Mouse (Mus musculus): ENCODE data around the gene Stap1. TPM values are rescaled to one million over a fixed set of nuclear protein-coding genes. Genes with fewer than 3 reads are reported as not detected.

Stap1 gene
- polyA plus RNA-seq, 1 experiment: 0.97 TPM

GRCm38 (mm10) chr5:86098988-86099387, 27.4 kb downstream of the Stap1 start:
- no peaks in the 10 kb centered on the region for H3K27me3 ChIP-seq (replicated peaks; ENCODE audit: control insufficient read depth, insufficient read depth, low read length)
- no peaks in the 10 kb centered on the region for H3K4me1 ChIP-seq (ENCODE audit: control insufficient read depth, insufficient read depth, low read length)
- no peak overlapping the region for H3K27ac ChIP-seq (ENCODE audit: insufficient read depth, low read depth, low read length)
- no peaks in the 10 kb centered on the region for H3K36me3 ChIP-seq (ENCODE audit: control insufficient read depth, insufficient read depth, low read length)
- WGBS: 79% methylated on average over 3 of the region's 3 CpGs
- DNase-seq: no peak
- TF ChIP-seq CTCF (conservative IDR thresholded peaks at IDR 0.05; ENCODE audit: insufficient read depth, insufficient read length, low read depth, low read length) (no peak), POLR2A (IDR thresholded peaks at IDR 0.05; ENCODE audit: low read depth, low read length) (no peak)
- no peak overlapping the region for H3K4me3 ChIP-seq (ENCODE audit: insufficient read depth, low read depth, low read length)

- no peaks in the 10 kb centered on the region for H3K27me3 ChIP-seq (replicated peaks; ENCODE audit: control insufficient read depth, insufficient read depth, low read length)
- no peak overlapping the region for H3K4me3 ChIP-seq (ENCODE audit: insufficient read depth, low read depth, low read length)
- no peak overlapping the region for H3K27ac ChIP-seq (ENCODE audit: insufficient read depth, low read depth, low read length)
- no peaks in the 10 kb centered on the region for H3K36me3 ChIP-seq (ENCODE audit: control insufficient read depth, insufficient read depth, low read length)
- no peak for TF ChIP-seq CTCF (conservative IDR thresholded peaks at IDR 0.05; ENCODE audit: insufficient read depth, insufficient read length, low read depth, low read length)
- TF ChIP-seq POLR2A (IDR thresholded peaks at IDR 0.05; ENCODE audit: low read depth, low read length): no peak
- no peaks in the 10 kb centered on the region for H3K4me1 ChIP-seq (ENCODE audit: control insufficient read depth, insufficient read depth, low read length)
- DNase-seq: no peak
- WGBS: 80% methylated on average over 3 of the region's 3 CpGs
Measured at GRCm38 (mm10) chr5:86100621-86101020, 29.1 kb downstream of the Stap1 start.

GRCm38 (mm10) chr5:86102176-86102575, 30.6 kb downstream of the Stap1 start:
- no peak for TF ChIP-seq CTCF (conservative IDR thresholded peaks at IDR 0.05; ENCODE audit: insufficient read depth, insufficient read length, low read depth, low read length)
- Histone ChIP-seq H3K36me3 (ENCODE audit: control insufficient read depth, insufficient read depth, low read length) (no peaks in the 10 kb centered on the region), H3K27ac (ENCODE audit: insufficient read depth, low read depth, low read length) (no peak overlapping the region), H3K4me1 (ENCODE audit: control insufficient read depth, insufficient read depth, low read length) (no peaks in the 10 kb centered on the region), H3K27me3 (replicated peaks; ENCODE audit: control insufficient read depth, insufficient read depth, low read length) (no peaks in the 10 kb centered on the region), H3K4me3 (ENCODE audit: insufficient read depth, low read depth, low read length) (no peak overlapping the region)
- no peak for DNase-seq
- 100% methylated on average over 2 of the region's 2 CpGs for WGBS

- H3K4me3 ChIP-seq (ENCODE audit: insufficient read depth, low read depth, low read length): no peak overlapping the region
- no peak for DNase-seq
- no peaks in the 10 kb centered on the region for H3K36me3 ChIP-seq (ENCODE audit: control insufficient read depth, insufficient read depth, low read length)
- whole genome bisulfite sequencing: 74% methylated on average over 2 of the region's 2 CpGs
- TF ChIP-seq POLR2A (IDR thresholded peaks at IDR 0.05; ENCODE audit: low read depth, low read length) (no peak), CTCF (conservative IDR thresholded peaks at IDR 0.05; ENCODE audit: insufficient read depth, insufficient read length, low read depth, low read length) (no peak)
- H3K27ac ChIP-seq (ENCODE audit: insufficient read depth, low read depth, low read length): no peak overlapping the region
- no peaks in the 10 kb centered on the region for H3K27me3 ChIP-seq (replicated peaks; ENCODE audit: control insufficient read depth, insufficient read depth, low read length)
- no peaks in the 10 kb centered on the region for H3K4me1 ChIP-seq (ENCODE audit: control insufficient read depth, insufficient read depth, low read length)
Measured at GRCm38 (mm10) chr5:86106610-86107009, 35.1 kb downstream of the Stap1 start.

- 100% methylated on average over 1 of the region's 1 CpGs for WGBS
Measured at GRCm38 (mm10) chr5:86111074-86111473, 39.5 kb downstream of the Stap1 start.

GRCm38 (mm10) chr5:86113037-86113436, 41.5 kb downstream of the Stap1 start:
- Histone ChIP-seq H3K4me3 (ENCODE audit: insufficient read depth, low read depth, low read length) (no peak overlapping the region), H3K27me3 (replicated peaks; ENCODE audit: control insufficient read depth, insufficient read depth, low read length) (no peaks in the 10 kb centered on the region), H3K36me3 (ENCODE audit: control insufficient read depth, insufficient read depth, low read length) (no peaks in the 10 kb centered on the region), H3K27ac (ENCODE audit: insufficient read depth, low read depth, low read length) (no peak overlapping the region), H3K4me1 (ENCODE audit: control insufficient read depth, insufficient read depth, low read length) (no peaks in the 10 kb centered on the region)
- WGBS: 96% methylated on average over 2 of the region's 2 CpGs
- no peak for DNase-seq
- TF ChIP-seq POLR2A (IDR thresholded peaks at IDR 0.05; ENCODE audit: low read depth, low read length) (no peak), CTCF (conservative IDR thresholded peaks at IDR 0.05; ENCODE audit: insufficient read depth, insufficient read length, low read depth, low read length) (no peak)

More at GRCm38 (mm10) chr5:86111074-86111473, 39.5 kb downstream of the Stap1 start:
- Histone ChIP-seq H3K4me3 (ENCODE audit: insufficient read depth, low read depth, low read length) (no peak overlapping the region), H3K36me3 (ENCODE audit: control insufficient read depth, insufficient read depth, low read length) (no peaks in the 10 kb centered on the region), H3K4me1 (ENCODE audit: control insufficient read depth, insufficient read depth, low read length) (no peaks in the 10 kb centered on the region), H3K27me3 (replicated peaks; ENCODE audit: control insufficient read depth, insufficient read depth, low read length) (no peaks in the 10 kb centered on the region), H3K27ac (ENCODE audit: insufficient read depth, low read depth, low read length) (no peak overlapping the region)
- no peak for DNase-seq
- TF ChIP-seq CTCF (conservative IDR thresholded peaks at IDR 0.05; ENCODE audit: insufficient read depth, insufficient read length, low read depth, low read length): no peak
- TF ChIP-seq POLR2A (IDR thresholded peaks at IDR 0.05; ENCODE audit: low read depth, low read length): no peak

GRCm38 (mm10) chr5:86113997-86114396, 42.5 kb downstream of the Stap1 start:
- Histone ChIP-seq H3K4me3 (ENCODE audit: insufficient read depth, low read depth, low read length) (no peak overlapping the region), H3K27ac (ENCODE audit: insufficient read depth, low read depth, low read length) (no peak overlapping the region), H3K4me1 (ENCODE audit: control insufficient read depth, insufficient read depth, low read length) (no peaks in the 10 kb centered on the region), H3K27me3 (replicated peaks; ENCODE audit: control insufficient read depth, insufficient read depth, low read length) (no peaks in the 10 kb centered on the region), H3K36me3 (ENCODE audit: control insufficient read depth, insufficient read depth, low read length) (no peaks in the 10 kb centered on the region; the same call in 1 of the 2 replicates)
- no peak for DNase-seq
- no peak for TF ChIP-seq POLR2A (IDR thresholded peaks at IDR 0.05; ENCODE audit: low read depth, low read length)
- no peak for TF ChIP-seq CTCF (conservative IDR thresholded peaks at IDR 0.05; ENCODE audit: insufficient read depth, insufficient read length, low read depth, low read length)
- WGBS: 69% methylated on average over 1 of the region's 1 CpGs

Data from kidney, adult 2 months (tissue).